Mouse (Mus musculus): ENCODE measurements at regions not wholly inside any gene's neighbourhood (a gene's known extent, or its start where the extent isn't known, plus 50 kb on each side); places are given as distances from the start of the nearest gene placed in this dataset.

GRCm38 (mm10) chr4:105549744-105550440 is 239.8 kb upstream of the Gm12728 start:
- DNase-seq (ENCODE audit: low spot score) (no peak), ATAC-seq (ENCODE audit: low FRiP score, low TSS enrichment) (no peak)
- H3K4me2 ChIP-seq (replicated peaks; ENCODE audit: low read depth), result no peak overlapping the region
- no peak overlapping the region for H3K9ac ChIP-seq (ENCODE audit: low read length)
- H3K36me3 ChIP-seq (ENCODE audit: control insufficient read depth, insufficient read depth, low read length), result no peaks in the 10 kb centered on the region
- 64% methylated on average over 7 of the region's 7 CpGs for WGBS
- H3K9me3 ChIP-seq (ENCODE audit: control insufficient read depth, low read length), result no peaks in the 10 kb centered on the region
- TF ChIP-seq EP300 (optimal IDR thresholded peaks at IDR 0.05) (no peak), CTCF (IDR thresholded peaks at IDR 0.05; ENCODE audit: low read depth) (no peak)
- H3K27me3 ChIP-seq (ENCODE audit: control insufficient read depth, insufficient read depth, low read length), result no peaks in the 10 kb centered on the region
- no peak overlapping the region for H3K27ac ChIP-seq (replicated peaks)
- H3K4me3 ChIP-seq (ENCODE audit: low read depth, low read length), result no peak overlapping the region
- H3K4me1 ChIP-seq (replicated peaks; ENCODE audit: control insufficient read depth, insufficient read depth), result no peaks in the 10 kb centered on the region

GRCm38 (mm10) chr4:105551966-105552685 is 237.5 kb upstream of the Gm12728 start:
- TF ChIP-seq EP300 (optimal IDR thresholded peaks at IDR 0.05), result no peak
- peak; percentile 40 for TF ChIP-seq CTCF (IDR thresholded peaks at IDR 0.05; ENCODE audit: low read depth)
- no peak overlapping the region for H3K27ac ChIP-seq (replicated peaks)
- no peak for ATAC-seq (ENCODE audit: low FRiP score, low TSS enrichment)

GRCm38 (mm10) chr4:105554994-105555393 is 234.7 kb upstream of the Gm12728 start:
- Histone ChIP-seq H3K36me3 (ENCODE audit: control insufficient read depth, insufficient read depth, low read length) (no peaks in the 10 kb centered on the region), H3K27me3 (ENCODE audit: control insufficient read depth, insufficient read depth, low read length) (no peaks in the 10 kb centered on the region), H3K9ac (ENCODE audit: low read length) (no peak overlapping the region), H3K9me3 (ENCODE audit: control insufficient read depth, low read length) (no peaks in the 10 kb centered on the region), H3K4me2 (replicated peaks; ENCODE audit: low read depth) (no peak overlapping the region), H3K4me1 (replicated peaks; ENCODE audit: control insufficient read depth, insufficient read depth) (no peaks in the 10 kb centered on the region), H3K4me3 (ENCODE audit: low read depth, low read length) (no peak overlapping the region), H3K27ac (replicated peaks) (no peak overlapping the region)
- no peak for ATAC-seq (ENCODE audit: low FRiP score, low TSS enrichment)
- TF ChIP-seq CTCF (IDR thresholded peaks at IDR 0.05; ENCODE audit: low read depth) (no peak), EP300 (optimal IDR thresholded peaks at IDR 0.05) (no peak)
- DNase-seq (ENCODE audit: low spot score), result no peak
- 69% methylated on average over 8 of the region's 8 CpGs for WGBS

More at GRCm38 (mm10) chr4:105551966-105552685, 237.5 kb upstream of the Gm12728 start:
- H3K36me3 ChIP-seq (ENCODE audit: control insufficient read depth, insufficient read depth, low read length), result no peaks in the 10 kb centered on the region
- H3K4me2 ChIP-seq (replicated peaks; ENCODE audit: low read depth), result no peak overlapping the region
- no peak overlapping the region for H3K4me3 ChIP-seq (ENCODE audit: low read depth, low read length)
- no peaks in the 10 kb centered on the region for H3K9me3 ChIP-seq (ENCODE audit: control insufficient read depth, low read length)
- no peaks in the 10 kb centered on the region for H3K27me3 ChIP-seq (ENCODE audit: control insufficient read depth, insufficient read depth, low read length)
- H3K4me1 ChIP-seq (replicated peaks; ENCODE audit: control insufficient read depth, insufficient read depth), result no peaks in the 10 kb centered on the region
- 83% methylated on average over 4 of the region's 4 CpGs for WGBS
- no peak overlapping the region for H3K9ac ChIP-seq (ENCODE audit: low read length)
- DNase-seq (ENCODE audit: low spot score), result no peak

- ATAC-seq (ENCODE audit: low FRiP score, low TSS enrichment) (no peak), DNase-seq (ENCODE audit: low spot score) (no peak)
- H3K36me3 ChIP-seq (ENCODE audit: control insufficient read depth, insufficient read depth, low read length), result no peaks in the 10 kb centered on the region
- H3K27ac ChIP-seq (replicated peaks), result no peak overlapping the region
- no peaks in the 10 kb centered on the region for H3K9me3 ChIP-seq (ENCODE audit: control insufficient read depth, low read length)
- no peak overlapping the region for H3K4me2 ChIP-seq (replicated peaks; ENCODE audit: low read depth)
- 88% methylated on average over 3 of the region's 3 CpGs for WGBS
- no peak overlapping the region for H3K4me3 ChIP-seq (ENCODE audit: low read depth, low read length)
- TF ChIP-seq EP300 (optimal IDR thresholded peaks at IDR 0.05), result no peak
- no peak for TF ChIP-seq CTCF (IDR thresholded peaks at IDR 0.05; ENCODE audit: low read depth)
- no peaks in the 10 kb centered on the region for H3K27me3 ChIP-seq (ENCODE audit: control insufficient read depth, insufficient read depth, low read length)
- H3K9ac ChIP-seq (ENCODE audit: low read length), result no peak overlapping the region
- H3K4me1 ChIP-seq (replicated peaks; ENCODE audit: control insufficient read depth, insufficient read depth), result no peaks in the 10 kb centered on the region
These were observed 233.7 kb upstream of the Gm12728 start for GRCm38 (mm10) chr4:105555941-105556340.

- 78% methylated on average over 2 of the region's 2 CpGs for WGBS
- Histone ChIP-seq H3K36me3 (ENCODE audit: control insufficient read depth, insufficient read depth, low read length) (no peaks in the 10 kb centered on the region), H3K4me1 (replicated peaks; ENCODE audit: control insufficient read depth, insufficient read depth) (no peaks in the 10 kb centered on the region), H3K9me3 (ENCODE audit: control insufficient read depth, low read length) (no peaks in the 10 kb centered on the region), H3K4me3 (ENCODE audit: low read depth, low read length) (no peak overlapping the region), H3K27me3 (ENCODE audit: control insufficient read depth, insufficient read depth, low read length) (no peaks in the 10 kb centered on the region), H3K27ac (replicated peaks) (no peak overlapping the region), H3K9ac (ENCODE audit: low read length) (no peak overlapping the region), H3K4me2 (replicated peaks; ENCODE audit: low read depth) (no peak overlapping the region)
- ATAC-seq (ENCODE audit: low FRiP score, low TSS enrichment) (no peak), DNase-seq (ENCODE audit: low spot score) (no peak)
- TF ChIP-seq EP300 (optimal IDR thresholded peaks at IDR 0.05) (no peak), CTCF (IDR thresholded peaks at IDR 0.05; ENCODE audit: low read depth) (no peak)
These were observed 232.3 kb upstream of the Gm12728 start for GRCm38 (mm10) chr4:105557396-105557795.

- H3K9ac ChIP-seq (ENCODE audit: low read length), result no peak overlapping the region
- 39% methylated on average over 3 of the region's 3 CpGs for WGBS
- no peaks in the 10 kb centered on the region for H3K27me3 ChIP-seq (ENCODE audit: control insufficient read depth, insufficient read depth, low read length)
- H3K4me1 ChIP-seq (replicated peaks; ENCODE audit: control insufficient read depth, insufficient read depth), result no peaks in the 10 kb centered on the region
- H3K9me3 ChIP-seq (ENCODE audit: control insufficient read depth, low read length), result no peaks in the 10 kb centered on the region
- DNase-seq (ENCODE audit: low spot score) (no peak), ATAC-seq (ENCODE audit: low FRiP score, low TSS enrichment) (no peak)
- H3K27ac ChIP-seq (replicated peaks), result no peak overlapping the region
- no peak overlapping the region for H3K4me3 ChIP-seq (ENCODE audit: low read depth, low read length)
- H3K36me3 ChIP-seq (ENCODE audit: control insufficient read depth, insufficient read depth, low read length), result no peaks in the 10 kb centered on the region
- TF ChIP-seq EP300 (optimal IDR thresholded peaks at IDR 0.05) (no peak), CTCF (IDR thresholded peaks at IDR 0.05; ENCODE audit: low read depth) (no peak)
- no peak overlapping the region for H3K4me2 ChIP-seq (replicated peaks; ENCODE audit: low read depth)
These were observed 229.6 kb upstream of the Gm12728 start for GRCm38 (mm10) chr4:105560055-105560454.

All from stomach, postnatal 0 days (tissue).